Mouse (Mus musculus) gastrocnemius, postnatal 36 days (tissue): ENCODE measurements around the gene Fam222b. TPM values are rescaled to one million over a fixed set of nuclear protein-coding genes. Genes with fewer than 3 reads are reported as not detected.

ENCODE experiments used
- DNase-seq, 2 experiments: peaks; one replicate each; pipeline ENCODE4 v3.0.0; 2022
- intact Hi-C: fragments of 180-260 bp; cut with DNase I; formaldehyde crosslinking; loops from one replicate; pipeline ENCODE4 v1.15.1; 2025
- total RNA-seq, 2 experiments: library from RNA; stranded (reverse); gene quantifications; 2 replicates each; pipeline ENCODE4 v1.2.3; 2021

The Fam222b gene
- total RNA-seq, 2 experiments from 2014 or later: 6.0 to 6.1 TPM

DNA sequence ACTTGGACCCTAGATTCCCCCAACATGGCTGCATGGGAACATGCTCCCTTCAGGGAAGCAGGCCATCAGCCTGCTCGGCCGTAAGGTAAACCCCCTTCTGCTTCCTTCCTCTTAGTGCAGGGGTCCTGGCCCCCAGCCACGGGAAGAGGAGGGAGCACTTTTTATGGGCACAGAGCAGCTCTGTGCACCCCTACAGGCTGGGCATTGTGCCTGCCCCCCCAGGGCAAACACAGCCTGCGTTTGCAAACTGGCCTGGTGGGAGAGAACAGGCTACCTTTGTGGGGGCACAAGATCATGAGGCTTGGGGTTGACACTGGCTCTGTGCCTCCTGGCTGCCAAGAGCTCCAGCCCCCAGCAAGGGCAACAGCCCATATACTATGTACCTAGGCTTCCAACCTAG, 67.5 kb downstream of the Fam222b start:
- DNase-seq: no peak
- intact Hi-C loops: no loop called here

- peak in 1 of 2 experiments; percentile 54 for DNase-seq
- intact Hi-C loops: no loop called here
Measured at GRCm38 (mm10) chr11:78162504-78162903, 68.0 kb downstream of the Fam222b start.

DNA sequence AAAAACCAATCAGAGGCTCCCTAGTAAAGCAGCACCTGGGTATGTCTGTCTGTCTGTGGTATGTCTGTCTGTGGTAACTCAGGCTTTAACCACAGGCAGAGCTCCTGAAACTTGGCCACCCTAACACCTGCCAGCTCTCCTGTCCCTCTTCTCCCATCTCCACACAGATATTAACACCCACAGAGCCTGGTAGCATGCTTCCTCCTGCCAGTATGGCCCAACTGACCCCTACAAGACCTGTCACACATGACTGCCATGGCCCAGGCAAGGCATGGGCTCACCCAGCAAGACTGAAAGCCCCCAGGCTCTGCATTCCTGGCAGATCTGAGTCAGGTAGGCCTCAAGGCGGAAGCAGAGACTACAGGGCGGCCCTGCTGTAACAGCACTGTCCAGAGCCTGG, 68.6 kb downstream of the Fam222b start:
- no peak for DNase-seq
- intact Hi-C loops: no loop called here

DNA sequence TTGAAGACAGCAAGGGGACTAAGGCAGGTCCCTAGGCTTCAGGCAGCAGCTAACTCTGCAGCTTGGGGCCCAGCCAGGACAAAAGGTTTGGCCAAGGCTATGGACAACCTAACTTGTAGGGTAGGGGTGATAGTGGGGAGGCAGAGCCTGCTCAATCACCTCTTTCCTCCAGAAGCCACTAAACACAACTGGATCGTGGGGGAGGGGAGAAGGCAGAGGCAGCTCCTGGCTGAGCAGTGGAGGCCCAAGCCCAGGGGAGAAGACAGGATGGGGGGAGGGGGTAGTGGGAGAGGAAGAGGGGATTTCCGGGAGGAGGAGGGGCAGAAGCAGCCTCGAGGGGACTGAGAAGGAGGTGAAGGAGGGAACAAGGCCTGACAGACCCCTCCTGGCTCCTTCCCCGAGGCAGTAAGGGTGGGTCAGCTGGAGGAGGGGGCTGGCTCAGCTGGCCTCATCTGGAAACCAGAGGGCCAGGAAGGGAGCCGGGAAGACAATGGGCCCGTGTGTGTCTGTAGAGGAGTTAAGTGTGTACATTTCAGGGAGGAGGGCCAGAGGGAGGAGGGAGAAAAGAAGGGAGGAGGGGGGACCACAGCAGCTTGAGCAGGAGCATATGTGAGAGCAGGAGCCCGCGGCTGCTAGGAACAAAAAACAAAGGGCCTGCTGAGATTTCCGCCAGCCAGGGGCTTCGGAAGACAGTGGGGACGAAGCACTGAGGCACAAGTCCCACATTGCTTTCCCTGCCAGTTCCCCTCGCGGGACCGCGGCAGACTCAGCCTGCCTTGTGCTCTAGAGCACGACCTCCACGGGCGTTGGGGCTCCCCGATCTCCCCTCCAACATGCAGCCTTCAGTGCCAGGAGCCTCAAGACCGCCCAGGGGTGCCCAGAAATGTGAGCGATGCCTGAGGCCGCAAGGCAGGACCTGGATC, 69.5 kb downstream of the Fam222b start:
- DNase-seq: peak in 1 of 2 experiments; percentile 44
- intact Hi-C loops: no loop called here

- no peak for DNase-seq
- intact Hi-C loops: no loop called here
Measured at GRCm38 (mm10) chr11:78164604-78164923, 70.1 kb downstream of the Fam222b start.

DNA sequence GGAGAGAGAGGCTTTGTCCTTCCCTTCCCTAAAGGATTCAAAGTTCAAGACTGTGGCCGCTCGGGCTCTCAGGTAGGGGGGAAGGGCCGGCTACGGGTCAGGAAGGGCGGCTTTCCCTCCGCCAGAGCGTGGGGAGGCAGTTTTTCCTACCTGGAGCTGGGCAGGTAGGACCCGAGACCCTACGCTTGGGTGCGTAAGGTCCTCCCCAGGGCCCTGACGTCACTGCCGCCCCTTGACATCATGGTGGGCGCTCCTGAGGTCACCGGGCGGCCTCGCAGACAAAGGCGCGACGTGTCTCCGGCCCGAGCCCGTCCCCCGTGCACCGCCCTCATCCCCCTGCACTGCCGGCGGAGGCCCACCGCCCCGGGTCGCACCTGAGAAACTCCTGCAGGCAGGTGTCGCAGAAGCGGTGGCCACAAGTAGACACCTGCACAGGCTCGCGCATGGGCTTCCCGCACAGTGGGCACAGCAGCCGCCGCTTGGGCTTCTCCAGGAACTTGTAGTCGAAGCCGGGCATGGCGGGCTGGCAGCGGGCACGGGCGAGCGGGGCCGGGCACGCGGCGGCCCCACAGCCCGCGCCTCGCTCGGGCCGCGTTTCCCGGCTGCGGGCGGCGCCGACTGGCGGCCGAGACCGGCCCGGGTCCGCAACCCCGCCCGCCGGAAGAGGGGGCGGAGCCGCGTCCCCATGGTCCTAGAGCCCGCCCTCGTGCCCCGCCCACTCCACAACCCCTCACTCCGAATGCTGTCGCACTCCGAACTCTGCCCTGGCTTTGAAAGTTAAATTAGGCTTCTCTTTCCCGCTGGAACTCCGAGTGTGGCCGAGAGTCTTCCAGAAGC, 70.7 kb downstream of the Fam222b start, which contains the start of gene Traf4:
Gene Traf4 (minus strand): TSS at position 666 of the 837 bp plus-strand sequence.
- peak; percentile 71 for DNase-seq
- intact Hi-C loops: no loop called here

GRCm38 (mm10) chr11:78165761-78166109, 71.3 kb downstream of the Fam222b start:
- intact Hi-C loops: no loop called here
- DNase-seq: peak in 1 of 2 experiments; percentile 23

DNA sequence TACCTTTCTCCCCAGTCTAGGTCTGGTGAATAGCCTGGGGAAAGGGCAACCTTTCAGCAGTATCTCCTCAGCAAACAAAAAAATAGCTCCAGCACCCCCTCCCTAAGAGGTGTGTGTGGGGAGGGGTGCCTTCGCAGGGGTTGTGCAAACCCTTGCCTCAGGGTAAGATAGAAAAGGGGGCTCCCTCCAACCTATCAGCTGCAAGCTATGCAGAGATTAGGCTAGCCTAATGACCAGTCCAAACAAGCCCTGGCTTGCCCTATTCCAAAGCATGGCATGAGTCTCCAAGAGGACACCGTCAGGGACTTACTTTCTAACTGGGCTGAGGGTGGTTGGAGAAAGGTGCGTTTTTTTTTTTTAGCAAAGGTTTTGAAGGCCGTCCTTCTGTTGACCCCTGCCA, 71.7 kb downstream of the Fam222b start:
- intact Hi-C loops: no loop called here
- no peak for DNase-seq

DNA sequence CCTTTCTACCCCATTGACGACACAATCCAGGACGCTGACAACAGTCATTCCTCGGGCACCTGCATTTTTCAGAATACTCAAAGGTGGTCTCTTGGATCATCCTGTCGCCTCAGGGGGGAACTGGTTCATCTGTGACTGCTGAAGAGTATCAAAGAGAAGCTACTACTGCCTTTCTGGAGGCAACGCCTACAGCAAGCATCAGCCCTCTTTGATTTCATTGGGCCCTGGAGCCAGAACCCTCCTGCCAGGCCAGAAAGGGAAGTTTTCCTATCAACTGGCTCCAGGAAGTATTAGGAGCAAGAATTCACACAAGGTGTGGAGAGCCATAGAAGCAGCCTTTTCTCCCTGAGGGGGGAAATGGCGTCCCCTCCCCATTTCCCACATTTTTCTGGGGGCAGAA, 72.2 kb downstream of the Fam222b start:
- intact Hi-C loops: no loop called here
- no peak for DNase-seq

DNA sequence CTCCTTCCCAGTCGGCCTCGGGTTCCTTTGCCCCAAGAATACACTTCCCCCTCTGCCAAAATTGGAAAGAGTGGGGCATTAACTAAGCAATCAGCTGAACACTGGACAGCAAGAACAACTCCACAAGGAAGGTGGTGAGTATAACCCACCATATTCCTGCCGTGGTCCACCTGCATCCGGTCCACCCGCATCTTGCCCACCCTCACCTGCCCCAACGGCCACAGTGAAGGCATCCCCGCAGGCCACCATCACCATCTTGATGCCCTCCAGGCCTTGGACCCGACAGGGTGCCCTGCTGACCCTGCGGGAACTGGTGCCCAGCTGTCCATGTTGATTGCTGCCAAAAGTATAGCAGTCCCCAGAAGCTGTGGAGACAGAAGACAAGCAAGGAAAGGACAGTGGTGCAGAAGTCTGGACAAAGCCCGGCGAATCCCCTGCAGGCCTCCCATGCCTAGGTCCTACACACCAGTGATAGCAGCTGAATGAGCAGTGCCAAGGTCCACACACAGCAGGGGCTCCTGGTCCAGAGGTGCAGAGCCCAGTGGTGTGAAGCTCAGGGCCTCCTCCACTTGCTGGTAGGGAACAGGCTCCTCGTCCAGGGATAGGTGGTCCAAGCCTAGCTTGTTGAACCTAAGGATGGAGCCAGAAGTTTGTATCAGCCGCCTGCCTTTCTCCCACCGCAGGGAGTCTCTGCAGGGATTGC, 72.9 kb downstream of the Fam222b start:
- no peak for DNase-seq
- intact Hi-C loops: no loop called here

GRCm38 (mm10) chr11:78168541-78169468, 74.3 kb downstream of the Fam222b start:
- no peak for DNase-seq
- intact Hi-C loops: no loop called here

DNA sequence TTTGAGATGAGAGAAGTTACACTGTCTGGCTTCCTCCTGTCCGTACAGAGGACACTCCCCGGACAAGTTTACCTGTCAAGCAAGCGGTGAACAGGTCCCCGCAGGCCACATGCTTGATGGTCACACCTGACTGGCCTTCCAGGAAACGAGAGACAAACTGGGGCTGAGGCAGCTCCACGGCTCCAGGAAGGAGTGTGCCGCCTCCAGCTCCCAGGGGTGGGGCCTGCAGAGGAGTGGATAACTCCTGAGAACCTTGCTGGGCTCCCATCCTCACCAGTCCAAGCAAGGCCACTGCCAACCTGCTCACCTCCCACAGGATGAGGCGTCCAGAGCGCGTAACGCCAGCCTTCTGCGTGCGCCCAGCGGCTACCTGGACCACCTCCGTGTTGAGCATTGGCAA, 75.8 kb downstream of the Fam222b start:
- intact Hi-C loops: no loop called here
- DNase-seq: no peak

DNA sequence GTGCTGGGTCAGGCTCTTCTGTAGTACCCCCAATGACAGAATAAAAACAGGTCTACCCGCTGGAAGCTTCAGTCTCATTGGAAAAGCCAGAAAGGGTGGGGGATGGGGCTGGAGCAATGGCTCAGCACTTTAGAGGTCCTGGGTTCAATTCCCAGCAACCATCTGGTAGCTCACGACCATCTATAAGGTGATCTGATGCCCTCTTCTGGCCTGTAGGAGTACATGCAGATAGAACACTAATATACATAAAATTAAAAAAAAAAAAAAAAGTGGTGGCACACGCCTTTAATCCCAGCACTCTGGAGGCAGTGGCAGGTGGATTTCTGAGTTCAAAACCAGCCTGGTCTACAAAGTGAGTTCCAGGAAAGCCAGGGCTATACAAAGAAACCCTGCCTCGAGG, 76.9 kb downstream of the Fam222b start:
- no peak for DNase-seq
- intact Hi-C loops: no loop called here

- intact Hi-C loops: no loop called here
- no peak for DNase-seq
Measured at GRCm38 (mm10) chr11:78172034-78172747, 77.7 kb downstream of the Fam222b start.

DNA sequence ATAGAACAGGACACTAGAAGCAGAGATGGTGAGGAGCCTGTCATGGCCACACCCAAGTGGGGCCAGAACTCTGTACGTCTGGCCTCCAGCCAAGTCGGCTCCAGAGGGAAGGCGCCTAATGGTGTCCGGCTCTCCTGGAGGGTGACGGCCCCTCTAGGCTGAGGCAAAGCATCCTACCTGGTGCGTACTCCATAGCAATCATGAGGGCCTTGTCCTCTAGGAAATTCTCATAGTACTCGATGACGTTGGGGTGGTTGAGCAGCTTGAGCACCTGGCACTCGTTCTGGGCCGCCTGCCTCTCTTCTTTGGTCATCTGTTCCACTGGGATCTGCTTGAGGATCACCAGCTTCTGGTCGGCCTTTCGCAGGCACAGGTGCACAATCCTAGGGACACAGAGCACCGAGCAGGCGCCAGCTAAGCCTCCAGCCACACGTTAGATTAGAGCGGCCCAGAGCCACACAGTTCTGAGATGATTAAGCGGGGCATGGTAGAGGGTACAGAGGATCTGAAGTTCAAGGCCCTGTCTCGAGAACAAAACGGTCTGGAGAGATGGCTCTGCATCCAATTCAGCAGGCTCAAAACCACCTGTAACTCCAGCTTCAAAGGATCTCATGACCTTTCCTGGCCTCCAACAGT, 78.4 kb downstream of the Fam222b start:
- intact Hi-C loops: no loop called here
- DNase-seq: no peak

- intact Hi-C loops: no loop called here
- DNase-seq: no peak
Measured at GRCm38 (mm10) chr11:78174506-78174905, 80.0 kb downstream of the Fam222b start.

DNA sequence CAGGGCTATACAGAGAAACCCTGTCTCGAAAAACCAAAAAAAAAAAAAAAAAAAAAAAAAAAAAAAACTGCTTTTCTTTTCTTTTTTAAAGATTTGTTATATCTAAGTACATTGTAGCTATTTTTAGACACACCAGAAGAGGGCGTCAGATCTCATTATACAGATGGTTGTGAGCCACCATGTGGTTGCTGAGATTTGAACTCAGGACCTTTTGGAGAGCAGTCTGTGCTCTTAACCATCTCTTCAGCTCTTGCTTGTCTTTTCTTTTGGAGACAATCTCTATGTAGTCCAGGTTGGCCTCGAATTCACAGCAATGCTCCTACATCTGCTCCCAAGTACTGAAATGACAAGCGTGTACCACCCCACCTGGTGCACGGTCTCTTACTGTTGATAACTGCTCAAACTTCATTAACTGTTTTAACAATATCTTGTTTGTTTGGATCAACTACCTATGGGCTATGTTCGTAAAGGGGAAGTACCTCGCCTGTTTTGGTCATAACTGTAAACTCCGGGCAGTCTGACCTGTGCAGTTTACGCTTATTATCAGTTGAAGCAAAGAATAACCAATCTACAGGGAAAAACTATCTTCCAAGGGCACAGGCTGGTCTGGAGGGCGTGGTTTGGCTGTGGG, 81.4 kb downstream of the Fam222b start:
- intact Hi-C loops: loop anchor here (5.0 kb wide), 1 partner anchor 194 kb away; the partner anchor contains the start of gene Phf12
- DNase-seq: no peak

DNA sequence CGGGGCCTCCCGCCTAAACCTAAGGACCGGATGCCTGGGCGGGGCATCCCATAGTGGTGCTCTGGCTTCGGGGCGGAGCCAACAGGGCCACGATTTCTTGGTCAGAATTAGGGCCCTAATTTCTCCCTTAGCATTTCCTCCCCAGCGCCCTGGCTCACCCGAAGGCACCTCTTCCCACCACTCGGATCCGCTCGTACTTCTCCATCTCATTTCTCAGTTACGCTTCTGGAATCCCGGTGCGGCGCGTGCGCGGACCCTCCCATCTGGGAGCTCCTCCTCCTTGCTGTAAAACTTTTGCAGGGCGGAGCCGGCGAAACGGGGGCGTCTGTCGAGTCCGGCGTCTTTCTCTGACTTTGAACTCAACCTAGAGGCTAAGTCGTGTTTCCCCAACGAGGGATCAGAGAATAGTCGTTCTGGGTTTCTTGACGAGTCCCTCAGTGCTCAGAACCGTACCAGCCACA, 82.0 kb downstream of the Fam222b start, which contains the start of the genes Nek8 and Tlcd1:
Gene Nek8 (minus strand): TSS at position 274 of the 461 bp plus-strand sequence.
Gene Tlcd1 (plus strand): TSS at position 310 of the 461 bp plus-strand sequence.
- peak; percentile 88 to 91 for DNase-seq
- intact Hi-C loops: loop anchor here (5.0 kb wide), 1 partner anchor 194 kb away; the partner anchor contains the start of gene Phf12
